Mouse (Mus musculus) embryonic facial prominence, embryonic 14.5 days (tissue): Measurements from ENCODE around the gene Ice2. TPM values are rescaled to one million over a fixed set of nuclear protein-coding genes. Genes with fewer than 3 reads are reported as not detected.

Source experiments
- ATAC-seq: fragments of 200-750 bp; cut with Nextera tagmentation; 2 replicates; pipeline ENCODE4 v1.8.0; 2017; ENCODE audit warnings: low read depth, moderate number of reproducible peaks, moderate TSS enrichment
- DNase-seq: peaks from one replicate; pipeline ENCODE4 v3.0.0-alpha.2; 2015; ENCODE audit warnings: low spot score
- H3K27ac ChIP-seq: fragments of 300-500 bp; sonication (generic); replicated peaks from 2 replicates; pipeline ENCODE4 v1.5.1; 2014; ENCODE audit warnings: low read depth, mild to moderate bottlenecking, low read length, moderate library complexity
- H3K27me3 ChIP-seq: fragments of 300-500 bp; sonication (generic); replicated peaks from 2 replicates; pipeline ENCODE4 v1.6.1; 2014; ENCODE audit warnings: low read length; ENCODE audit not compliant: control insufficient read depth, insufficient read depth
- H3K36me3 ChIP-seq: fragments of 300-500 bp; sonication (generic); 2 replicates; pipeline ENCODE4 v1.6.1; 2014; ENCODE audit warnings: low read length, mixed read lengths; ENCODE audit not compliant: control insufficient read depth, insufficient read depth
- H3K4me1 ChIP-seq: fragments of 300-500 bp; sonication (generic); 2 replicates; pipeline ENCODE4 v1.6.1; 2014; ENCODE audit warnings: antibody characterized with exemption, low read length; ENCODE audit not compliant: control insufficient read depth, insufficient read depth
- H3K4me2 ChIP-seq: fragments of 300-500 bp; sonication (generic); 2 replicates; pipeline ENCODE4 v1.6.1; 2014; ENCODE audit warnings: low read depth, mild to moderate bottlenecking, low read length, moderate library complexity, mixed read lengths
- H3K4me3 ChIP-seq: fragments of 300-500 bp; sonication (generic); 2 replicates; pipeline ENCODE4 v1.5.1; 2014; ENCODE audit warnings: low read depth, mild to moderate bottlenecking, low read length
- H3K9ac ChIP-seq: fragments of 300-500 bp; sonication (generic); 2 replicates; pipeline ENCODE4 v1.6.1; 2014; ENCODE audit warnings: low read depth, mild to moderate bottlenecking, low read length, moderate library complexity, mixed read lengths
- H3K9me3 ChIP-seq: fragments of 300-500 bp; sonication (generic); 2 replicates; pipeline ENCODE4 v1.6.1; 2016; ENCODE audit warnings: low read length; ENCODE audit not compliant: control insufficient read depth
- WGBS: fragments of 180-500 bp; shearing (Covaris S2); extraction: QIAGEN DNeasy Blood & Tissue Kit; methylation state at CpG from one replicate; pipeline ENCODE4 v1.1.7; 2014; 5-methylcytosine and 5-hydroxymethylcytosine counted together
- polyA plus RNA-seq: library from polyadenylated mRNA; unstranded; fragments of >200 nt; fragmentation: Nextera tagmentation; extraction: Ambion mirVana; gene quantifications from 2 replicates; pipeline ENCODE4 v1.2.1, GENCODE M21; 2014

Gene Ice2
- polyA plus RNA-seq = 17.4 and 17.5 TPM in 2 replicates

DNA sequence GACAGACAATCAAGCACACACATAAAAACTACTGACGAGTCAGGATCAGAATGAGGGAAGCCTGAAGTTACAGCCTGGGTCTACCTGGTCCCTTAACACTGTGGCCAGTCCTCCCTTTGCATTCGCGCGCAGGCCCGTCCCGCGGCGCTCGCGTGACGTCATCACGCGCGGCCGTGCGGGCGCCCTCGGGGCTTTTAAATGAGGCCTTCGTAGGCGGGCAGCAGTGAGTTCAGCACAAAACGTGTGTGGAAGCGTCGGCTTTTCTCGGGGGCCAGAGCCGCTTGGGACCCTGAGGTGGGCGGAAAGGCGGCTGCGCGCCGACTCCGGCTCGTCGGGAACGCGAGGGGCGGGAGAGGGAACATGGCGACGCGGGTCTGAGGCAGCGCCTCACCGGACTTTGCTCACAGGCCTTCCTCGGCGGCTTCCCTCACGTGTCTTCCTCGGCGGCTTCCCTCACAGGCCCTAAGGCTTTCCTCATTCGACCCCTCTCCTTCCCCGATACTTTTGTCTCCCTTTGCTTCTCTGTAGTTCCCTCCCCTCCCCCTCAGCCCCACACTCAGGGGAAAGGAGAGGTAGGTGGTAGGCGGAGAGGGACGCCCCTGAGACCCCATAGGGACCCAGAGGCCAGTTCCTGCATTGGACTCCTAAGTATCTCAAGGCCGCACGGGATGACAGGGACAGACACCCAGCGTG is at the start of gene Ice2:
TSS of gene Ice2 (plus strand) at position 147 of the 693 bp plus-strand sequence.
- peak within 1 kb of the TSS; percentile 95 for H3K9ac ChIP-seq
- H3K27me3 ChIP-seq = no peaks in the 10 kb centered on the region
- peak; percentile 88 for DNase-seq
- H3K36me3 ChIP-seq = no peaks in the 10 kb centered on the region
- H3K4me2 ChIP-seq = peak within 1 kb of the TSS; percentile 91
- ATAC-seq = peak; percentile 93
- peaks cover 13% of the 10 kb centered on the region for H3K4me1 ChIP-seq
- under 1% methylated on average over 39 of the region's 53 CpGs for WGBS
- peak within 1 kb of the TSS; percentile 93 for H3K27ac ChIP-seq
- H3K4me3 ChIP-seq = peak within 1 kb of the TSS; percentile 76
- H3K9me3 ChIP-seq = no peaks in the 10 kb centered on the region

DNA sequence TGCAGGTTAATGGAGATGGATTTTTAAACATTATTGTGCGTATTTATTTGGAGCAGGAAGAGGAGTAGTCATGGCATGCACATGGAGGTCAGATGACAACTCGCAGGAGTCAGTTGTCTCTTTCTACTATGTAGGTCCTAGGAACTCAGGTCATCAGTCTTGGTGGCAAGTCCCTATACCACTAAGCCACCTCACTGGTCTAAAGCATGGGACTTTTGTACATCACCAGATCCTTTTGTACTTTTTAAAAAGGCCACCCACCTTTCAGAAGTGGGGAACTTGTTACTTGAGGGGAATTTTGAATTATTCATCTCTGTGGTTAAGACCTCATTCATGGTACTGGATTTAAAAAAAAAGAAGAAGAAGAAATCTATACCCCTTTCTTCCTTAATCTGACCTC is 48.2 kb upstream of the Ice2 start:
- Histone ChIP-seq H3K9me3 (no peaks in the 10 kb centered on the region), H3K36me3 (no peaks in the 10 kb centered on the region), H3K4me1 (no peaks in the 10 kb centered on the region; the same call in 1 of the 2 replicates), H3K27me3 (no peaks in the 10 kb centered on the region), H3K9ac (no peak overlapping the region), H3K4me3 (no peak overlapping the region), H3K4me2 (no peak overlapping the region), H3K27ac (no peak overlapping the region)
- WGBS = 88% methylated on average over 2 of the region's 2 CpGs
- no peak for DNase-seq
- ATAC-seq = no peak

- no peak for DNase-seq
- 89% methylated on average over 6 of the region's 6 CpGs for WGBS
Measured at GRCm38 (mm10) chr9:69354228-69354627, 43.5 kb upstream of the Ice2 start.

DNA sequence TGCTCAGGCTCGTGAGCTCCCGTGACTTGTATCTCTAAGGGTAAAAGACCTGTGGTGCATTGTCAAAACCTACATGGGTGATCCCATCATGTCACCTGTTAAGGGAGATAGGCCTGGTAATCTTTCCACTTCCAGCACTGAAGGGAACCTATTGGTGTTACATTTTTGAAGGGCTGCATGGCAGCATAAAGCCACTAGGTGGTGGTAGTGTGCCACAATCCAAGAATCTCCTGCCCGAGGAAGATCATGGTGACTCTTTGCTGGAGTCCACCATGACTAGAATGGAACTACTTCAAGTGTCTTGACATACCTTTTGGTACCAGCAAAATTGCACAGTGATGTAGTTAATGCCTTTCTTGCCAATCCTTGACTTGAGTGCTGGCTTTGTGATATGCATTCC is 39.9 kb upstream of the Ice2 start:
- Histone ChIP-seq H3K4me2 (no peak overlapping the region), H3K27me3 (no peaks in the 10 kb centered on the region), H3K27ac (no peak overlapping the region), H3K9me3 (no peaks in the 10 kb centered on the region), H3K4me3 (no peak overlapping the region), H3K4me1 (no peaks in the 10 kb centered on the region), H3K9ac (no peak overlapping the region), H3K36me3 (no peaks in the 10 kb centered on the region)
- DNase-seq (peak; percentile 53), ATAC-seq (0 out of 2 replicates have a peak, but pooled peaks have one; percentile 4)
- WGBS = 25% methylated on average over 3 of the region's 3 CpGs

More at GRCm38 (mm10) chr9:69354228-69354627, 43.5 kb upstream of the Ice2 start:
- H3K27ac ChIP-seq = no peak overlapping the region
- ATAC-seq = no peak
- H3K4me2 ChIP-seq = no peak overlapping the region
- H3K9me3 ChIP-seq = no peaks in the 10 kb centered on the region
- no peaks in the 10 kb centered on the region for H3K4me1 ChIP-seq
- H3K9ac ChIP-seq = no peak overlapping the region
- no peaks in the 10 kb centered on the region for H3K27me3 ChIP-seq
- no peak overlapping the region for H3K4me3 ChIP-seq
- no peaks in the 10 kb centered on the region for H3K36me3 ChIP-seq

GRCm38 (mm10) chr9:69358797-69359196 is 38.9 kb upstream of the Ice2 start:
- Histone ChIP-seq H3K9me3 (no peaks in the 10 kb centered on the region), H3K4me2 (no peak overlapping the region), H3K4me3 (no peak overlapping the region), H3K4me1 (no peaks in the 10 kb centered on the region), H3K36me3 (no peaks in the 10 kb centered on the region), H3K9ac (no peak overlapping the region), H3K27me3 (no peaks in the 10 kb centered on the region), H3K27ac (no peak overlapping the region)
- no peak for DNase-seq
- no peak for ATAC-seq
- 60% methylated on average over 6 of the region's 6 CpGs for WGBS

- no peaks in the 10 kb centered on the region for H3K9me3 ChIP-seq
- H3K4me2 ChIP-seq = no peak overlapping the region
- no peaks in the 10 kb centered on the region for H3K4me1 ChIP-seq
- WGBS = 89% methylated on average over 8 of the region's 8 CpGs
- H3K27ac ChIP-seq = no peak overlapping the region
- no peak overlapping the region for H3K9ac ChIP-seq
- ATAC-seq (no peak), DNase-seq (no peak)
- peaks cover 12% of the 10 kb centered on the region; the same call in 1 of the 2 replicates for H3K36me3 ChIP-seq
- H3K27me3 ChIP-seq = no peaks in the 10 kb centered on the region
- no peak overlapping the region for H3K4me3 ChIP-seq
Measured at GRCm38 (mm10) chr9:69361951-69362445, 35.7 kb upstream of the Ice2 start.

DNA sequence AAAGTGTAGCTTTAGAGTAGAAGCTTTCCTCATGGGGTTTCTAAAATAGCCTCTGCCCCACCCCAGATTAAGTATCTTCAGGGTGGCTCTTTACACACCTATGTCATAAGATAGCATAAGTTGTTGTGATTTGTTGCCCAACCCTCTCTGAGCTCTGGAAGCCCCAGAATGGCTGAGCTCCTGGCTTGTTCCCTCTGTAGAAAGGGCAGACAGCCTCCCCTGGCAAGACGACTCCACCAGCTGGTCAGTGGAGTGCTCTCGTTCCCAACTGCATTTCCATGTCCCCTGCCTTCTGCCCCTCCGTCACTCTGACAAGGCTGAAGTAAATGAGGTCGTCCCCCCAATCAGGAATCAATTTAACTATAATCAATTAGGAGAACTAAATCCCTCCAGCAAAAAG is 34.9 kb upstream of the Ice2 start:
- Histone ChIP-seq H3K36me3 (peaks cover 12% of the 10 kb centered on the region; the same call in 1 of the 2 replicates), H3K9ac (no peak overlapping the region), H3K4me2 (no peak overlapping the region), H3K4me3 (no peak overlapping the region), H3K9me3 (no peaks in the 10 kb centered on the region), H3K27ac (no peak overlapping the region), H3K27me3 (no peaks in the 10 kb centered on the region), H3K4me1 (no peaks in the 10 kb centered on the region)
- WGBS = 48% methylated on average over 4 of the region's 4 CpGs
- no peak for DNase-seq
- no peak for ATAC-seq

GRCm38 (mm10) chr9:69364117-69364516 is 33.6 kb upstream of the Ice2 start:
- Histone ChIP-seq H3K27ac (no peak overlapping the region), H3K9me3 (no peaks in the 10 kb centered on the region), H3K9ac (no peak overlapping the region), H3K4me2 (no peak overlapping the region), H3K27me3 (no peaks in the 10 kb centered on the region), H3K4me1 (no peaks in the 10 kb centered on the region), H3K36me3 (peaks cover 12% of the 10 kb centered on the region; the same call in 1 of the 2 replicates), H3K4me3 (no peak overlapping the region)
- WGBS = 59% methylated on average over 15 of the region's 16 CpGs
- no peak for DNase-seq
- no peak; the same call in 1 of the 2 replicates for ATAC-seq

- 74% methylated on average over 4 of the region's 4 CpGs for WGBS
- H3K27ac ChIP-seq = no peak overlapping the region
- no peaks in the 10 kb centered on the region for H3K27me3 ChIP-seq
- H3K36me3 ChIP-seq = peaks cover 15% of the 10 kb centered on the region; the same call in 1 of the 2 replicates
- no peak for ATAC-seq
- no peak overlapping the region for H3K9ac ChIP-seq
- no peaks in the 10 kb centered on the region for H3K9me3 ChIP-seq
- no peak overlapping the region for H3K4me2 ChIP-seq
- DNase-seq = no peak
- no peak overlapping the region for H3K4me3 ChIP-seq
- no peaks in the 10 kb centered on the region for H3K4me1 ChIP-seq
Measured at GRCm38 (mm10) chr9:69367055-69367454, 30.7 kb upstream of the Ice2 start.
